ENCODE assay signal across 17 mouse cellular contexts in genomic region chr11:55407133-55407532, GRCm38 (mm10). TPM values are rescaled to one million over a fixed set of nuclear protein-coding genes. Genes with fewer than 3 reads are reported as not detected.
DNase-seq lines count a peak whose midpoint lies in the region; ATAC-seq lines count a peak whose summit lies in the region.
"Had no signal": no experiment of that assay in that cellular context is flagged by ENCODE, and none has a peak within 500 bp of the region (broad histone marks: within the 10 kb centered on the region; RNA-seq: fewer than 3 reads in every experiment).

No protein-coding gene starts in this region.

- WGBS in kidney, embryonic 15.5 days: 79% methylated on average over 4 of the region's 4 CpGs
- 92% methylated on average over 4 of the region's 4 CpGs for WGBS in stomach, embryonic 15.5 days
- WGBS in forebrain, embryonic 16.5 days: 98% methylated on average over 4 of the region's 4 CpGs

- no peak overlapping the region for H3K4me2 ChIP-seq in kidney, embryonic 15.5 days
- H3K4me2 ChIP-seq in stomach, embryonic 15.5 days: no peak overlapping the region
- H3K4me2 ChIP-seq in forebrain, embryonic 16.5 days (ENCODE audit: low read length): no peak overlapping the region
- H3K4me2 ChIP-seq: embryonic facial prominence, embryonic 13.5 days; forebrain, embryonic 13.5 days; hindbrain, embryonic 13.5 days; limb, embryonic 12.5 days had no signal

- DNase-seq in gastrocnemius, postnatal 14 days: peak; percentile 2
- no peak for DNase-seq in gastrocnemius, postnatal 4 days (ENCODE audit: low spot score in 2 of 2)
- no peak for DNase-seq in kidney, postnatal 14 days
- DNase-seq: cerebellum, postnatal 36 days; kidney, postnatal 36 days; thymus, postnatal 36 days had no signal

- H3K27ac ChIP-seq in kidney, embryonic 15.5 days: peak overlapping the region; percentile 80
- H3K27ac ChIP-seq in stomach, embryonic 15.5 days: peak overlapping the region; percentile 55; the same call in 1 of the 2 replicates
- H3K27ac ChIP-seq in forebrain, embryonic 16.5 days (ENCODE audit: low read length): no peak overlapping the region
- H3K27ac ChIP-seq: forebrain, embryonic 13.5 days; limb, embryonic 12.5 days; macrophage had no signal

- peaks cover 83% of the 10 kb centered on the region for H3K36me3 ChIP-seq in kidney, embryonic 15.5 days
- peaks cover 52% of the 10 kb centered on the region for H3K36me3 ChIP-seq in megakaryocyte, embryonic 14.5 days (replicated peaks; ENCODE audit: low read length)
- H3K36me3 ChIP-seq in stomach, embryonic 15.5 days: peaks cover 47% of the 10 kb centered on the region
- H3K36me3 ChIP-seq in forebrain, embryonic 16.5 days (ENCODE audit: control insufficient read depth, insufficient read depth): no peaks in the 10 kb centered on the region

- no peak overlapping the region for H3K4me3 ChIP-seq in kidney, embryonic 15.5 days (replicated peaks)
- H3K4me3 ChIP-seq in megakaryocyte, embryonic 14.5 days (replicated peaks): peak overlapping the region; percentile 67
- no peak overlapping the region for H3K4me3 ChIP-seq in stomach, embryonic 15.5 days (replicated peaks)
- no peak overlapping the region for H3K4me3 ChIP-seq in forebrain, embryonic 16.5 days (replicated peaks; ENCODE audit: low read length)
- H3K4me3 ChIP-seq: embryonic facial prominence, embryonic 13.5 days; forebrain, embryonic 13.5 days; hindbrain, embryonic 13.5 days; limb, embryonic 12.5 days had no signal

- H3K9me3 ChIP-seq in kidney, embryonic 15.5 days (replicated peaks): no peaks in the 10 kb centered on the region
- H3K9me3 ChIP-seq in megakaryocyte, embryonic 14.5 days: peaks cover 21% of the 10 kb centered on the region
- no peaks in the 10 kb centered on the region for H3K9me3 ChIP-seq in stomach, embryonic 15.5 days
- no peaks in the 10 kb centered on the region for H3K9me3 ChIP-seq in forebrain, embryonic 16.5 days (ENCODE audit: control insufficient read depth, low read length)
- H3K9me3 ChIP-seq: embryonic facial prominence, embryonic 13.5 days; forebrain, embryonic 13.5 days; hindbrain, embryonic 13.5 days; limb, embryonic 12.5 days had no signal

- no peak for ATAC-seq in kidney, embryonic 15.5 days (replicated peaks; ENCODE audit: low FRiP score)
- ATAC-seq in megakaryocyte, adult 5-6 weeks (ENCODE audit: poor library complexity, severe bottlenecking): no peak
- ATAC-seq in stomach, embryonic 15.5 days (ENCODE audit: insufficient read depth, low FRiP score, low read depth): no peak
- ATAC-seq in forebrain, embryonic 16.5 days: no peak
- ATAC-seq: forebrain, embryonic 13.5 days had no signal

- H3K4me1 ChIP-seq in kidney, embryonic 15.5 days: peaks cover 47% of the 10 kb centered on the region
- H3K4me1 ChIP-seq in megakaryocyte, embryonic 14.5 days: peaks cover 49% of the 10 kb centered on the region
- H3K4me1 ChIP-seq in stomach, embryonic 15.5 days: peaks cover 2% of the 10 kb centered on the region; the same call in 1 of the 2 replicates
- no peaks in the 10 kb centered on the region for H3K4me1 ChIP-seq in forebrain, embryonic 16.5 days (replicated peaks; ENCODE audit: control insufficient read depth, insufficient read depth, low read length)
- H3K4me1 ChIP-seq: forebrain, embryonic 13.5 days; hindbrain, embryonic 13.5 days; limb, embryonic 12.5 days had no signal

- intact Hi-C loops in gastrocnemius, postnatal 14 days (cut with DNase I; ENCODE audit: low total_unique reads): no loop called here

- no peaks in the 10 kb centered on the region for H3K27me3 ChIP-seq in kidney, embryonic 15.5 days
- H3K27me3 ChIP-seq in megakaryocyte, embryonic 14.5 days (replicated peaks): peaks cover 2% of the 10 kb centered on the region
- H3K27me3 ChIP-seq in stomach, embryonic 15.5 days (replicated peaks): no peaks in the 10 kb centered on the region
- H3K27me3 ChIP-seq in forebrain, embryonic 16.5 days (replicated peaks; ENCODE audit: control insufficient read depth, insufficient read depth, low read length): no peaks in the 10 kb centered on the region
- H3K27me3 ChIP-seq: embryonic facial prominence, embryonic 13.5 days; forebrain, embryonic 13.5 days; hindbrain, embryonic 13.5 days; limb, embryonic 12.5 days had no signal

- H3K9ac ChIP-seq in kidney, embryonic 15.5 days: no peak overlapping the region
- H3K9ac ChIP-seq in stomach, embryonic 15.5 days: no peak overlapping the region
- H3K9ac ChIP-seq in forebrain, embryonic 16.5 days (replicated peaks; ENCODE audit: low read depth, low read length): no peak overlapping the region
- H3K9ac ChIP-seq: embryonic facial prominence, embryonic 13.5 days; forebrain, embryonic 13.5 days; hindbrain, embryonic 13.5 days; limb, embryonic 12.5 days had no signal

RNA-seq across cellular contexts. Expression of gene Sparc, which starts 15.8 kb away (rescaled TPM):
- 1,000 to 10,000 TPM; 1,630 to 1,800 TPM for total RNA-seq in gastrocnemius, postnatal 14 days (2021)
- 1,000 to 10,000 TPM; 2,207 to 2,385 TPM for total RNA-seq in gastrocnemius, postnatal 4 days (2021)
- 1,364 and 1,510 TPM in 2 replicates for polyA plus RNA-seq in kidney, embryonic 15.5 days (2015; fragmentation: Nextera tagmentation; extraction: Ambion mirVana)
- polyA plus RNA-seq in megakaryocyte, embryonic 14.5 days (2012; ENCODE audit: insufficient read depth, low replicate concordance): 11.1 TPM in 1 of 2 replicates, not detected in the other
- 0.71 and 1.2 TPM in 2 replicates for total RNA-seq in megakaryocyte, adult 5-6 weeks (2015)
- 0.57 and 1.5 TPM in 2 replicates for total RNA-seq in megakaryocyte, adult 5-6 weeks (2017)
- 1,683 and 1,927 TPM in 2 replicates for polyA plus RNA-seq in stomach, embryonic 15.5 days (2015; fragmentation: Nextera tagmentation; extraction: Ambion mirVana)
- polyA plus RNA-seq in forebrain, embryonic 16.5 days (2015; fragmentation: Nextera tagmentation; extraction: Ambion mirVana): 316 and 452 TPM in 2 replicates
- total RNA-seq: MEL had no signal

RNA-seq across cellular contexts. Expression of gene Atox1, which starts 53.9 kb away (rescaled TPM):
- total RNA-seq in gastrocnemius, postnatal 14 days (2021): 10 to 100 TPM; 58.7 to 65.7 TPM
- total RNA-seq in gastrocnemius, postnatal 4 days (2021): 10 to 100 TPM; 87.6 to 95.6 TPM
- polyA plus RNA-seq in kidney, embryonic 15.5 days (2015; fragmentation: Nextera tagmentation; extraction: Ambion mirVana): 402 and 413 TPM in 2 replicates
- 110 and 126 TPM in 2 replicates for polyA plus RNA-seq in megakaryocyte, embryonic 14.5 days (2012; ENCODE audit: insufficient read depth, low replicate concordance)
- total RNA-seq in megakaryocyte, adult 5-6 weeks (2015): 211 and 215 TPM in 2 replicates
- 71.8 and 92.8 TPM in 2 replicates for total RNA-seq in megakaryocyte, adult 5-6 weeks (2017)
- 385 and 409 TPM in 2 replicates for polyA plus RNA-seq in stomach, embryonic 15.5 days (2015; fragmentation: Nextera tagmentation; extraction: Ambion mirVana)
- polyA plus RNA-seq in forebrain, embryonic 16.5 days (2015; fragmentation: Nextera tagmentation; extraction: Ambion mirVana): 218 and 221 TPM in 2 replicates

Comparison
In these comparisons a context has a peak if more than half of its experiments do, and no peak if none do; other contexts are left out.
1. RNA of gene Sparc, which starts 15.8 kb away (polyA plus RNA-seq): 1,683 to 1,927 TPM in stomach, embryonic 15.5 days, 1,364 to 1,510 TPM in kidney, embryonic 15.5 days and 316 to 452 TPM in forebrain, embryonic 16.5 days; 11.1 TPM in megakaryocyte, embryonic 14.5 days; every median in the first group is over 10 times any median in the second.